Mouse (Mus musculus) bone marrow, adult 2 months (tissue): Measurements from ENCODE around the gene H6pd. TPM values are rescaled to one million over a fixed set of nuclear protein-coding genes. Genes with fewer than 3 reads are reported as not detected.

ENCODE experiments used
- H3K27ac ChIP-seq: fragments of 200-500 bp; 2 replicates; pipeline ENCODE4 v1.5.1; 2012; ENCODE audit warnings: low read depth, mild to moderate bottlenecking, control low read depth, inconsistent platforms, low read length; ENCODE audit not compliant: control insufficient read depth, poor library complexity, insufficient read depth
- H3K4me1 ChIP-seq: fragments of 200-500 bp; 2 replicates; pipeline ENCODE4 v1.6.1; 2011; ENCODE audit warnings: low read length; ENCODE audit not compliant: control insufficient read depth, insufficient read depth
- H3K4me3 ChIP-seq: fragments of 200-500 bp; replicated peaks from 2 replicates; pipeline ENCODE3; 2011; ENCODE audit warnings: mild to moderate bottlenecking, low read depth, low read length, control low read depth; ENCODE audit not compliant: control insufficient read depth
- CTCF ChIP-seq: fragments of 200-500 bp; IDR thresholded peaks from 2 replicates; pipeline ENCODE4 v1.5.1; 2011; ENCODE audit warnings: low read length, control low read depth; ENCODE audit not compliant: control insufficient read depth, insufficient read depth
- POLR2A ChIP-seq: fragments of 200-500 bp; IDR thresholded peaks from 2 replicates; pipeline ENCODE4 v1.6.1; 2011; ENCODE audit warnings: low read depth, mild to moderate bottlenecking, control low read depth, low read length, borderline replicate concordance; ENCODE audit not compliant: control insufficient read depth
- WGBS: fragments of 180-500 bp; shearing (Covaris S2); methylation state at CpG from one replicate; pipeline ENCODE4 v1.1.7; 2018; 5-methylcytosine and 5-hydroxymethylcytosine counted together
- polyA plus RNA-seq: library from polyadenylated mRNA; stranded (reverse); fragments of >200 nt; gene quantifications from 2 replicates; pipeline ENCODE4 v1.2.4, GENCODE M21; 2011; ENCODE audit warnings: low replicate concordance; ENCODE audit not compliant: missing spikeins, insufficient read depth, insufficient read length

H6pd gene
- polyA plus RNA-seq, 1 experiment = 7.2 TPM

DNA sequence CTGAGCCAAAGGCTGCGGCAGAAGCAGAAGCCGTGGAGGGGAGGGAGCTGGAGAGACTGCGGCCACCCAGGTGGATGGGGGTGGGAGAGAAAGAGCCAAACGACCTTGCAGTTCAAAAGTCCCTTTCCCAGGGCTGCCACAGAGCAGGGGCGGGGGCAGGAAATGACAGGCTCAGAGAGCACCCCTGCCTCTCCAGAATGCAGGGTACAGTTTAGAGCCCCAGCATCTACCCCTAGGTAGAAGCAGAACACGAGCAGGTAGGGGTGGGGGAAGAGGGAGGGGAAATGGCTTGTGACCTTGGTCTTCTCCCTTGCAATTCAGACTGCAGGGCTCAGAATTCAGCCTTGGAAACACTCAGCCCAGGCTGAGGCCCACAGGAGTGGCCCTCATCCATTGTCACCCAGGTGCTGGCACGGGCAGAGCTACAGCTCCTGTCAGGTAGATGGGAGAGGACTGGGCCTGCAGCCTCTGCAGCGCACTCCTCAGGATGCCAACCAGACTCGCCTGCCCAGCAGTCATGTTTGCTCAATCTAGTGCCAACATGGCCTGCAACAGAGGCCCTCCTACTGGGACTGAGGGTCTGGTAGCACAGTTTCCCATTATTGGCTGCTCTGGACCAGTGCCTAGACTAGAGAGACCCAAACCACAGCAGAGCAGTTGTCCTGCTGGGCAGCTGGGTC lies 17.7 kb downstream of the H6pd start:
- 36% methylated on average over 9 of the region's 9 CpGs for WGBS
- Histone ChIP-seq H3K4me1 (no peaks in the 10 kb centered on the region; the same call in 1 of the 2 replicates), H3K4me3 (no peak overlapping the region), H3K27ac (peak overlapping the region; percentile 3; the same call in 1 of the 2 replicates)
- TF ChIP-seq POLR2A (no peak), CTCF (no peak)

DNA sequence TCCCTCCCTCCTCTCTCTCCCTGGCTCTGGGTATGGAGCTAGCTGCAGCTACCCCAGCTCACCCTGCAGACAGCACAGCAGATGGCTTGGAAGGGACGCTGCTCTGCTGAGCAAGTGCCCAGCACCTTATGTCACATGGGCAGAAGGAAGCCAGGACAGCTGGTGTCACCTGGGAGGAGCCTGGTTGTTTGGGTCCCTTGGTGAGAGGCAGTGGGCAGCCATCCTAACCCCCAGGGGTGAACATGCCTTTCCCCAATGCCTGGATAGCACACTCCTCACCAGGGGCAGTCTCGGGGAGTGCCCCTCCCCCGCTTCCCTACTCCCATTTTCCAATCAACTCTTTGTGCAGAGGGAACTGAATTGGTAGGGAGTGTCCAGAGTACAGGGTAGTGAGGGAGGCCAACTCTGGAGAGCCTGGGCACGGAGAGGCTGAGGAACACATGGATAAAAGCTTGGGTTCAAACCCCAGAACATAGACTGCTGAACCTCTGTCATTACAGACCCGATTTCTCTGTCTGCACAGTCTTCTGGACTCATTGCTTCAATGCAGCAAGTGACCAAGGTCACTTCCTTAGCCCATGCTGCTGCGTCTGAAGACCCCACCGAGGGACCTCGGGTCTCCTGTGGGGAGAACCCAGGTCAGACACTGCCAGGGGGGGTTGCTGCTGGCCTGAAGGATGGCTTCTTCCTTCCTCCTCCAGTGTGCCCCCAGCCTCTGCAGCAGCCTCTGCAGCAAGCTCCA lies 18.4 kb downstream of the H6pd start:
- Histone ChIP-seq H3K4me3 (no peak overlapping the region), H3K27ac (peak overlapping the region; percentile 3; the same call in 1 of the 2 replicates), H3K4me1 (no peaks in the 10 kb centered on the region; the same call in 1 of the 2 replicates)
- TF ChIP-seq POLR2A (no peak), CTCF (no peak)
- WGBS = 27% methylated on average over 8 of the region's 8 CpGs

DNA sequence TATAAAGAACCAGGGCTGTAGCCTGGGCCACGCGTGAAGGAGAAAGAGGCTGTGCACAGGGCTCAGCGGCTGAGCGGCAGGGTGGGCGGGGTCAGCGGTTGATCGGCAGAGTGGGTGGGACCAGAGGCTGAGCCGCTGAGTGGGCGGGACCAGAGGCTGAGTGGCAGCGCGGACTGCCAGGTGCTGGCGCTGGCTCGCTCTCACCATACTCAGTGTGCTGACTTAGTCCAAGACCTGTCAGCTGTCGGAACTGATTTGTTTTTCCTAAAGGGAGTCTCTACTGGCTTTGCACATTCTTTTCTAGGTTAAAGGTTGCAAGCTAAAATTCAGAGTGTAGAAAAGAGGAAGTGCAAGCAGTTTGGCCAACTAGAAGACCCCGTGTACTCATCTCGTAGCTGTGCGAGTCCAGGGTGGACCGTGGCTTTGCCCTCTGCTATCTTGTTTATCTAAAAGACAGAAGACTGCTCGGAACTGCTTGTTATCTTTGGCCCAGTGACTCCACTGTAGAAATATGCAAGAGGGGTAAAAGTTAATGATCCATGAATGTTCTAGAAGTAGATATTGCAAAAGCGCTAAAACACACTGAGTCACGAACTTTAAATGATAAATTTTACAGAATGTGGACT lies 19.8 kb downstream of the H6pd start:
- no peak overlapping the region for H3K27ac ChIP-seq
- whole genome bisulfite sequencing = 5% methylated on average over 21 of the region's 21 CpGs
- H3K4me1 ChIP-seq = no peaks in the 10 kb centered on the region; the same call in 1 of the 2 replicates

DNA sequence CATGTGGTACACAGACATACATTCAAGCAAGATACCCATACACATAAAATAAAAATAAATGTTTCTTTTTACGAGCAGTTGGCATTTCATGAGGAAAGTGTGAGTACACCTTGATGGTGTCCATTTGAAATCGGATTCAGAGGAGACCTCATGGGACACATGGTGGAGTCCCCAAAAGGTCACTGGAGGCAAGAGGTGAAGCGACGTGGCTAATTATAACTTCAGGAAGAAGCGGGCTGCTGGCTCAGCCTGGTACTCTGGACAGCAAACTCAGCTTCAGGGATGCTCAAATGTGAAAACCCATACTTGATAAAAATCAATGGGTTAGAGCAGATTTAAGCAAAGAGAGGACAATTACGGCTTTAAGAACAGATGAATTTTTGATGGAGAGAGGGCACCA lies 20.5 kb downstream of the H6pd start:
- Histone ChIP-seq H3K27ac (no peak overlapping the region), H3K4me3 (no peak overlapping the region), H3K4me1 (no peaks in the 10 kb centered on the region; the same call in 1 of the 2 replicates)
- TF ChIP-seq CTCF (no peak), POLR2A (no peak)
- 82% methylated on average over 6 of the region's 6 CpGs for WGBS

More for the DNA sequence above, 19.8 kb downstream of the H6pd start:
- H3K4me3 ChIP-seq = peak overlapping the region; percentile 19
- no peak for TF ChIP-seq CTCF
- no peak for TF ChIP-seq POLR2A

DNA sequence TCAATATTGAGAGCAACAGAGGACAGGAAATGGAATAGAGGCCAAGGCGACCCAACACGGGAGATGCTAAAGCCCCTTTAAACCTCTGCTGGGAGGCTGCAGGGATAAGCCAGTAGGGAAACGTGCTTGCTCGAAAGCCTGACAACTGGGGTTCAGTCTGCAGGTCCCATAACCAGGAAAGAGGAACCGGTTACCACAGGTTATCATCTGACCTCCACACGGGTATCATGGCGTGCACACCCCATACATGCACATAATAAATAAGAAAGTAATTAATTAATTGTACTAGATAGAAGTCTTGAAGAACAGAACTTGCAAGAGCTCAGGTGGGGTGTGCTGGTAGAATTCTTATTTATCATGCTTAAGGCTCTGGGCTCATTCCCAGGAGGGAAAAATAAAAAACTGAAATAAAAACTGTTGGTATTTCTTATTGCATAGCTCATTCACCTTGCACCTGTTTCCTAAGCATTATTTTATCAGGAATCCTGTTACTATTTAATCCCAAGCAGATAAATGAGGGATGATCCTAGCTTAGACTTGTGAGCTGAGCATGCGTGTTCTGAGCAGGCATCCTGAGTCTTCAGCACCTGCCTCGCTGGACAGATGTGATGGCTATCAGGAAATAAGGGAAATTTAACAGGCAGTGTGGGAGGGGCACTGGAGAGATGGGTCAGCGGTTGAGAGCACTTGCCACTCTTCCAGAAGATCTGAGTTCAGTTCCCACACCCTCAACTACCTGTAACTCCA lies 22.0 kb downstream of the H6pd start:
- 57% methylated on average over 10 of the region's 10 CpGs for WGBS
- TF ChIP-seq POLR2A (no peak), CTCF (no peak)
- Histone ChIP-seq H3K27ac (no peak overlapping the region), H3K4me3 (no peak overlapping the region), H3K4me1 (no peaks in the 10 kb centered on the region; the same call in 1 of the 2 replicates)

DNA sequence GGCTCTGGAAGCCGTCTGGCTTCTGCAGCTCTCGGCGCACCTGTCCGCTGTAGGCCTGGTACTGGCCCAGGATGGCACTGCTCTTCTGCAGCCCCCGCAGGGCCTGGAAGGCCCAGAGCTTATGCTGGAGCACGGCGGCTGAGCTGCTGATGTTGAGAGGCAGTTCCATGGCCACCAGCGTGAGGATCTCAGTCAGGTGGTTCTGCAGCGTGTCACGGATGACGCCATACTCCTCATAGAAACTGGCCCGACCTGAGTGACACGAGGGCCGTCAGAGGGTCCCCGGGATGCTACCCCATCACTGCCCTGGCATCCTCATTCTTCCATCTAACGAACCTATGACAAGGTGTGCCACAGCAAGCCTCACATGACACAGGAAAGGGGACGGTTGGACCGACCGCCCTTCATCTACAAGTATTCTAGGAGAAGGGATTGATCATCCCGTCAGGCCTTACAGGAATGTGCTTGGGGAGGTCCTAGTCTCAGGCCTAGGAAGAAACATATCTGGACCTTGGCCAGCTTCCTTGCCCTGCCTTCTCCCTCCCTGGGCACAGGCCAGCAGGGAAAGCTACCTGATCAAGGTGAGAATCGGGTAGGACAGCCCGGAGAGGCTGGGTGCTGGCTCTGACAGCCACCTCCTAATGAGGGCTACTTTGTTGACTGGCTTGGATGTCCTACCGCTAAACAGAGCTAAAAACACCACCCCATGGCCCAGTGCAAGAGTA lies 24.7 kb downstream of the H6pd start:
- Histone ChIP-seq H3K4me1 (peaks cover 2% of the 10 kb centered on the region; the same call in 1 of the 2 replicates), H3K27ac (no peak overlapping the region), H3K4me3 (no peak overlapping the region)
- WGBS = 91% methylated on average over 23 of the region's 23 CpGs
- TF ChIP-seq CTCF = no peak
- TF ChIP-seq POLR2A = no peak

DNA sequence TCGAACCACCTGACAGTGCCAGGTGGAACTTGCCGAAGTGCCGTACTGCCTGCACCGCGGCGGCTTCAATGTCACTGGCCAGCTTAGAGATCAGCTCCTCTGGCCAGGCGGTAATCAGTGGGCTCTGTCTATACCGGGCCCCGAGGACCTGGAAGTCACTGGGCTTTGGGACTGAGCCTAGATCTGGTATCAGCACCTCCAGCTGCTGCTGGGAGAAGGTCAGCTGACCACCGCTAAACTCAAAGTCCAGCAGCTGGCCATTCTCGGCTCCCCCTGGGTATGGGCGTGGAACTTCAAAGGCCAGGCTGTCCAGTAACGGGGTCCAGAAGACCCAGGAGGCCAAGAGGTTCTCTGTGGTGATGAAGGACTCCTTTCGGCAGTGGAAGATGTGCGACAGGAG lies 26.7 kb downstream of the H6pd start:
- WGBS = 91% methylated on average over 15 of the region's 15 CpGs
- no peak overlapping the region for H3K4me3 ChIP-seq
- TF ChIP-seq POLR2A (no peak), CTCF (no peak)

More for the DNA sequence above, 26.7 kb downstream of the H6pd start:
- Histone ChIP-seq H3K4me1 (peaks cover 2% of the 10 kb centered on the region; the same call in 1 of the 2 replicates), H3K27ac (no peak overlapping the region)
